Mouse (Mus musculus) lung, postnatal 4 days (tissue): ENCODE measurements around the gene Vpreb3.

Experiments used
- DNase-seq, 2 experiments: peaks; one replicate each; pipeline ENCODE4 v3.0.0; 2021

The Vpreb3 gene

DNA sequence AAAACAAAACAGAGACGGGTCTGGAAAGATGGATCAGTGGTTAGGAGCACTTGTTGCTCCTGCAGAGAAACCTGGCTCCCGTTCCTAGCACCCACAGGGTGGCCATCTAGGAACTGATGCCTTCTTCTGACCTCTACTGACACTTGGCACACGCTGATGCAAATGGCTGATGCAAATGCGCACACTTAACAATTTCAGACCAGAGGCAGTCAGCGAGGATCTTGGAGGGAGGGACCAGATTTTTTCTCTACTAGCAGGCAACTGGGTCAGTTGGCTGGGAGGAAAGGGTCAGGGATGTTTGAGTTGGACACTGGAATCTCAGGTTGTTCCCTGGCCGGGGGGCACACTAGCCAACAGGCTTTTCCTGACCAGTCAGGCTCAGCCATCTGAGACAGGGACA, 10.0 kb upstream of the Vpreb3 start, which contains the start of gene Chchd10:
TSS of gene Chchd10 (plus strand) at position 240 of the 400 bp plus-strand sequence.
- DNase-seq = no peak

DNA sequence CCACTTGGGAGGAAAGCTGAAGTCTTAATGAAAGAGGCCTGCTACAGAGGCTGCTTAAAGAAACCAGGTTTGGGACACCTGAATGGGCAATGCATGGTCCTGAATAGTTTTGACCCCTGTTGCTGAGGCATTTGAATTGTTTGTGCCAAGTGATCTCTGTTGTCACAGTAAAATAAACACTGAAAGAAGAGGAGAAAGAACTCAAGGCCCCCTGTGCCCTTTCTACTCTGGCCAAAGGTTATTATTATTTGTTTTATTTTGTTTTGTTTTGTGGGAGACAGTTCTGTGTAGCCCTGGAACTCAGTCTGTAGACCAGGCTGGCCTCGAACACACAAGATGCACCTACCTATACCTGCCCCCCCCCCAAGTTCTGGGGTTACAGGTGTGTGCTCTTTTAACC, 7.9 kb upstream of the Vpreb3 start:
- DNase-seq = no peak

- DNase-seq = peak; percentile 74 to 77
Measured at GRCm38 (mm10) chr10:75935680-75936541, 6.9 kb upstream of the Vpreb3 start, which contains the start of gene Mmp11. Mmp11 (minus strand) TSS chr10:75936496.

DNA sequence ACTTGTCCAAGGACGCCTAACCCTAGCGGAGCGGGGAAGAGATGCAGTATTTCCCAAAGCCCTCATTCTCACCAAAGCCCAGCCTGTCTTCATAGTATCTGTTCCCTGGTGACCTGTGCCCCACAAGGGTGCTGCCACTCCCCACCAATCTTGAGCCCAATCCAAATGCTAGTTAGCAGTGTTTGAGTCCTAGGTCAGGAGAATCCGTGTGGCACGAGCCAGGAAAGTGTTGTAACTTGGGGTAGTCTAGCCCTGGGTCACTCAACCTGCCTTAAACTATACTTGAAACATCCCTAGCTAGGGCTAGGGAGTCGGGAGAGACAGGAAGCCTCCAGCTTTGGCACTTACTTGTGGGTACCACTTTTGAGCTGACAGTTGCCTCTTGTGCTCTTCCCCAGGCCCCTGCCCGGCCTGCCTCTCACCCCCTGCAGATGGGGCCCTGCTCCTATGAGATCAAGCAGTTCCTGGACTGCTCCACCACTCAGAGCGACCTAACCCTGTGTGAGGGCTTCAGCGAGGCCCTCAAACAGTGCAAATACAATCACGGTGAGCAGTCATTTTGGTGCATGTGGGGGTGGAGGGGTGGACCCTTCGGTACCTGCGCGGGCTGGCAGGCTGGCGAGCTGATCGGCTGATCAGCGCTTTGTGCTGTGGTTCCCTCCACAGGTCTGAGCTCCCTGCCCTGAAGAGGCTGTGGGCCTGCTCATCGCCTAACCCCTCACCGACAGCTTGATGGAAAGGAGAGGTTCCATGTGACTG, 5.8 kb upstream of the Vpreb3 start:
- DNase-seq = no peak

GRCm38 (mm10) chr10:75937851-75938643, 4.8 kb upstream of the Vpreb3 start:
- DNase-seq = no peak

DNA sequence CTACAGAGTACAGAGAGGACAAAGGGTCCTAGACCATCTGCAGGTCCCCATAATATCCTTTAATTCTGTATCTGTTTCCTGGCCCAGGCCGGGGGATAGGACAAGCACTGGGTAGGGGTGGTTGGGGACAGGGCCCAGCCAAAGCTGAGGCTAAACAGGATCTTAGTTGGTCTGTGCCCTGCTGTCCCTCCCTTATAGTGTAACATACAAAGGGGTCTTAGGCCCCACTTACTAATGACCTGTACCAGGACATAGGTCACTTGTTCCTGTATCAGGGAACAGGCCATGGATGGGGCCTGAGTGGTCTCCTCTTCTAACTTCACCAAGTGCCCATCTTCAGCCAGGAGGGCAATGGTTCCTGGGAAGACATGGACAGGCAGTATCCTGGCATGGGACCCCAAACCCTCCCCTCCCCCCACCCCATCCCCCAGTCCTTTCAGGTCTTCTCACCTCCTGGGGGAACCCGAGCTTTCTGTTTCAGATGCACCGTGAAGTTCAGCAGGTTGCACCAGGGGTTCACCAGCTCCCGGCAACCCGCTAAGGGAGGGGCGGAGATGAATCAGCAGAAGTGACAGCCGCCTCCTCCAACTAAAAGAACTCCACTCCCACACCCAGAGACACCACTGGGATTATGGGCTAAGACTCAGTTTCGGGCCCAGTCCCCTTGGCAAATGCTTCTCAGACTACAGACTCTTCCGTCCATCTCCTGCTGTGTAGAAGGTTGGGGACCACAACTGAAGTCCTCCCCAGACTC, 3.2 kb upstream of the Vpreb3 start:
- no peak for DNase-seq

DNA sequence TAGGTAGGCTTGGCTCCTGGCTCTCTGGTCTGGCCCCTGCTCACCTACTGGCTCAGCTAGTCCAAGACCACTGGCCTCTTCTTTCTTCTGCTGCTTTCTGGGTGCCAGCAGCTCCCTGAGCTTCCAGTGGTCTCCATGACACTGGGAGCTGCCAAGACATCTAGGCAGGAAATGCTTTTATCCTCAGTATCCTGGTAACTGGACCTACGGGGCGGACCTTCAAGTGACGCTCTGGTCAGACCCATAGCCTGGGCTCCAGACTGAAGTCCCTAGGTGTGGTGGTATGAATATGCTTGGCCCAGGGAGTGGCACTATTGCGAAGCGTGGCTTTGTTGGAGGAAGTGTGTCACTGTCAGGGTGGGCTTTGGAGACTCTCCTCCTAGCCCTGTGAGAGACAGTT, 2.3 kb upstream of the Vpreb3 start, which contains the start of gene Gm867:
TSS of gene Gm867 (minus strand) at position 153 of the 400 bp plus-strand sequence.
- no peak for DNase-seq

- no peak for DNase-seq
Measured at GRCm38 (mm10) chr10:75941042-75941824, 1.6 kb upstream of the Vpreb3 start.

DNA sequence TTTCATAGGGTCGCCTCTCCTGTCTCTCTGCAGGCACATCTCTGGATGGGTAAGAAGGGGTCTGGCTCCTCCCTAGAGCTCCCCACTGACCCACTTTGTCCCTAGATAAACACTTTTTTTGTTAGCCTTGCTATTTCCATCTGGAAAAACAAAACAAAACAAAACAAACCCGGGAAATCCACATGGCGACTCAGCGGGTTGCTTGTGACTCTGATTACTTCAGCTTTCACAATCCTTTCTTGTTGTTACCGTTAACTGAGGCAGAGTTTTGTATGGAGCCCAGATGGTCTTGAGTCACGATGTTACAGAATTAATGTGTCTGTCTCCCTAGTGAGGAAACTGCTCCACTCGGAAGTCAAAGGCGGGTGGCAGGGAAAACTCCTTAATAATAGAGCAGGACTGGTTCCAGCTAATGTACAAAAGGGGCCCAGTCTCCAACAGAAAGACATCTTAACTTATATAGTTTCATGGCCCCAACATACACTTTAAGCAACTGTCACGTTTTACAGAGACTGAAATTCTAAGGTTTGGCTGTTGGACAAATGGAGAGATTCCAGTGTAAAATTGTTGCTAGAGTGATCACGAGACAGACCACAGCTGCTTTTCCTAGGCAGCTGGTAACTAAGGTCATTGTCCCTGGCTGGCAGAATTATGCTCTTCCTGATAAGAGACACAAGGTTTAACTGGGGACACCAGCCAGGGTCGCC, 1.4 kb downstream of the Vpreb3 start:
- DNase-seq = no peak

DNA sequence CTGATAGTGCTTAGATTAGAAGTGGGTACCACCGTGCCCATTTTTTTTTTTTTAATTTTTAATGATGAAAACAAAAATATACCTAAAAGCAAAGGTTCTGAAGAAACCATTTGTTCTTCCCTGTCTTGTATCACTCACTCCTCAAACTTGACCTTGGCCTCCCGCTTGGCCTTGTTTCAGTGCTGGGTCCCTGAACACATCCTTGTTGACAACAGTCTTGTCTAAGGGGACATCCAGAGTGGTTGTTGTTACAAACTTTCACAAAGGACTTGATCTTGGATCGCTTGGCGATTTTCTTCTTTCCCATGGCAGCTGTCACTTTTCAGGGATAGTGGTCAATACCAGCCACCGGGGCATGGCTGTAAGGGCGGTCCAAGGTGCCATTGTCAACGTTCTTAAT, 2.4 kb downstream of the Vpreb3 start:
- DNase-seq = no peak

- peak; percentile 62 to 79 for DNase-seq
Measured at GRCm38 (mm10) chr10:75945896-75946295, 3.0 kb downstream of the Vpreb3 start.

- no peak for DNase-seq
Measured at GRCm38 (mm10) chr10:75948079-75948478, 5.2 kb downstream of the Vpreb3 start.

DNA sequence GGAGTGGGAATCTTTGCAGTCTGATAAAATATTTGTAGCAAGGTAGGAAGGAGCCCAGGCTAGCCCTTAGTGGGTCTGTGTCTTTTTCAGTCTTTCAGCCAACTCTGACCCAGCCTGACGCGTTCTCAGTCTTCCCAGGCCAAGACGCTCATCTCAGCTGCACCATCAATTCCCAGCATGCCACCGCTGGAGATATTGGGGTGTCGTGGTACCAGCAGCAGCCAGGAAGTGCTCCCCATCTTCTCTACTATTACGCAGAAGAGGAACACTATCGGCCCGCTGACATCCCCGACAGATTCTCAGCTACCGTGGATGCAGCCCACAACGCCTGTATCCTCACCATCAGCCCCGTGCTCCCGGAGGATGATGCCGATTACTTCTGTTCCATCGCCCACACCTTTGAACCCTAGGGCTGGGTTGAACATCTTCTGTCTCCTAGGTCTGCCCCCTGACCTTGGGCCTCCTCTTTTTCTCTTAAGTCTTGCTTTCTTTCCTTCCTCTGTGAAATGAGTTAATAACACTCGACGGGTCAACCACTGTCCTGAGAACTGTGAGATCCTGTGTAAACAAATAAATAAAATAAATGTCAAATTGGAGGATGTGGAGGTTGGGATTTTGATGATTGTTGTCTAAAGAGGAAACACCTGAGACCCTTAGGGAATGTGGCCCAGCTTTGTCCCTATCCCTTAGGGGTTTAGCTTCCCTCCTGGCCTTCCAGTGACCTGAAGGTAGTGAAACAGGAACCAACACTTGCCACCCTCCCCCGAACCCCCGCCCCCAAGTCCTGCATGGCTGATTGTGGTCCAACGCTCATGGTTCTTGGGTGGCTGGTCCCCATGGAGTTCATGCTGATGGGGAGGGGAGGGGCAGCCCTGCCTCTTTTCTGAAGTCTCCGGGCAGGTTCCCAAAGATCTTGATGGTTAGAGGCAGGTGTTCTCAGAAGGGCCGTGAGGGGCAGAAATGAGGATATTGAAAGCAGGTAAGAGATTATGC, 6.5 kb downstream of the Vpreb3 start:
- no peak for DNase-seq

DNA sequence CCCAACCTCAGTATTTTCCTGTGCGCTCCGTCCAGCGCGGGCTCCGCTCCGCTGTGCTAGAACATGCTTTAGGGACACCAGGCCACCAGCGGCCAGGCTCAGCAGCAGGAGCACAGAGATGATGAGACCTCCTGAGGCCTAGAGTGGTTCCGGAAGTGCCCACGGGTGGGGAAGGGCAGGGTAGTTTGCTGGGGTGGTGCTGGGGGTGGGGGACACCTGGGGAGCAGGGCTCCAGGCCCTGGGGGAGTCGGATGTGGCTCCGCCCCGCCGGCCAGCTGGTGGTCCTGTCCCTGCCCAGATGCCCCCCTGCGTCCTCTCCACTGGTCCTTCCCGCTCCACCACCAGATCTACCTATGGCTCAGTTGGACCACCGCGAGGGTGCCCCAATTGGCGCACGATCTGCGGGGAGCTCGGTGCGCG, 7.9 kb downstream of the Vpreb3 start:
- DNase-seq = peak in 1 of 2 experiments; percentile 59

GRCm38 (mm10) chr10:75951424-75952050, 8.7 kb downstream of the Vpreb3 start:
- peak in 1 of 2 experiments; percentile 43 for DNase-seq

- DNase-seq = no peak
Measured at GRCm38 (mm10) chr10:75954381-75954811, 11.5 kb downstream of the Vpreb3 start, which contains the start of gene Gm5134. Gm5134 (plus strand) TSS chr10:75954514.

DNA sequence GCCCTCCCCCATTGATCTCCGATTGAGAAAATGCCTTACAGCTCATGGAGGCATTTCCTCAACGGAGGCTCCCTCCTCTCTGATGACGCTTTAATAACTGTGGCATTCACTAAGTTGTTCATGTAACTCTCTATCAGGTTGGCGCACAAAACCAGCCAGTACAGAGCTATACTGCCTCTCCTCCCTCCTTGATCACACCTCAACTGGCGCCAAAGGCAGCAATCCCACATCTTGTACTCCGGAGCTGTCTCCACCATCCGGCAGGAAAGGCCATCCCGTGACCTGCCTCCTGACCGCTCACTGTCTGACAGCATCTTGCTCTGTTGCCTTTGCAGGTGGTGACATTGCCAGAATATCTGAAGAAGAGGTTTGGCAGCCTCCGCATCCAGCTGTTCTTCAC, 31.0 kb downstream of the Vpreb3 start:
- DNase-seq = no peak

DNA sequence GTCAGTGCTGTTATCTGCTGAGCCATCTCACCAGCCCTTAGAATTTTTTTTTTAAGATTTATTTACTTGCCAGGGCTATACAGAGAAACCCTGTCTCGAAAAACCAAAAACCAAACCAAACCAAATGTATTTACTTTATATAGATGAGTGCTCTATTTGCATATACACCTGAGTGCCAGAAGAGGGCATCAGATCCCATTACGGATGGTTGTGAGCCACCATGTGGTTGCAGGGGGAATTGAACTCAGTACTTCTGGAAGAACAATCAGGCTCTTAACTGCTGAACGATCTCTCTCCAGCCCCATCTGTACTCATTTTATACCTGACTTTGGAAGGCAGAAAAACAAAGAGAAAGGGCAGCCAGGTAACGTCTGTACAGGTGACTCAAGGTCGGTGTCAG, 32.4 kb downstream of the Vpreb3 start:
- DNase-seq = peak in 1 of 2 experiments; percentile 25
